Mouse (Mus musculus) left cerebral cortex, adult 11 months (tissue): ENCODE measurements at regions not wholly inside any gene's neighbourhood (a gene's known extent, or its start where the extent isn't known, plus 50 kb on each side); places are given as distances from the start of the nearest gene placed in this dataset.

ENCODE experiments used
- DNase-seq: peaks from one replicate; pipeline ENCODE4 v3.0.0; 2022; ENCODE audit warnings: low spot score

DNA sequence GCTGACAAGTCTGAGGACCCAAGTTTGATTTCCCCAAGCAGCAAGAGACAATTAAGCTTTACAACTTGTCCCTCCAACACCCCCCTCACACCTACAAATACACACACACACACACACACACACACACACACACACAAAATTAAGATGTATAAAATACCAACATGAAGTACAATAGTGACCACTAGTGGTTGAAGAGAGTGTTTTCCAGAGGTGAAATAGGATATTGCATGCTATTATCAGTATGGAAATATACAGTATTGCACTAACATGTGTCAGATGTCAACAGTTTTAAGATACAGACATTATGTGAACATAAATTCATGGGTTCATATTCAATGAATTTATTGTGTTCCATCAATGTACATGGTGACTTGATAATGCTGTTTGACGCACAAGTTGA, 685.7 kb upstream of the Cdh6 start:
- DNase-seq, result peak; percentile 4

DNA sequence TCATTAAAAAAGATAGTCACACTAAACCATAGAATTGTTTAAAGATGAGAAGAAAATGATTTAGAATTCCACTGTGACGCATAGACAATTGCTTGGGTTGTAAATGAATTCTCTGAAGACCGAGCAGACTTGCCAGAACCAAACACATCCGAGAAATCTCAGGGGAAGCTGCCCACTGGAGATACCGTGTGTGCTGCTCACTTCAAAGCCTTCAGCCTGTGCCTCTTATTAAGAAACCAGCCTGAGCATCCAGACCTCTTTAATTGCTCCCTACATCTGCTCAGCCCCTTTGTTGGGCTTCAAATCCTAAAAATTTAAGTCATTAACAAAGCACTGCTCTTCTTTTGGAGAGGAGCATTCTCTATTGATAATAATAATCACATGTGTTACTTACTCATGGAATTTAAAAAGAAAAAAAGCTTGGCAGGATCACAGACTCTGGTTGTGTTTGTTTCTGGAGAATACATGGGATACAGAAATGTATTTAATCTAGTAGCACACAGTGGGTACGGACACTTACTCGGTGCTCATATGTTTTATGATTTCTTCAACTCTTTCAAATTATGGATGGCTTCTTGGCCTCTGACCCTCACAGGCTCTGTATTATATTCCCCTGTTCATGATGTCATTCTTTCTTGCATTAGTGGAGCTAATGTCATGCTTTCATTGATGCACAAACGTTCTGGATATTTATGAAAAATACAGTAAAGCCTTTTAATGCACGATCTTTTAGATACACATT, 680.8 kb upstream of the Cdh6 start:
- DNase-seq, result no peak
